Mouse (Mus musculus) spleen, adult 2 months (tissue): ENCODE measurements around the gene Ssc5d. TPM values are rescaled to one million over a fixed set of nuclear protein-coding genes. Genes with fewer than 3 reads are reported as not detected.
A peak's percentile ranks its signal among the peaks of the same experiment; 100 is the strongest.

Experiments
- DNase-seq, 2 experiments: peaks; one replicate each; pipeline versions ENCODE4 v3.0.0 to v3.0.0-alpha.2; 2012 to 2021; ENCODE audit warnings: low spot score in 2 of 2, low read depth in 1 of 2
- H3K27ac ChIP-seq: fragments of 200-500 bp; 2 replicates; pipeline ENCODE4 v1.5.1; 2012; ENCODE audit warnings: low read length, inconsistent platforms; ENCODE audit not compliant: insufficient read depth
- H3K27me3 ChIP-seq: fragments of 200-500 bp; 2 replicates; pipeline ENCODE4 v1.6.1; 2012; ENCODE audit warnings: mild to moderate bottlenecking, moderate library complexity, low read length, inconsistent platforms; ENCODE audit not compliant: control insufficient read depth, insufficient read depth
- H3K36me3 ChIP-seq: fragments of 200-500 bp; 2 replicates; pipeline ENCODE4 v1.6.1; 2012; ENCODE audit warnings: mild to moderate bottlenecking, low read length, inconsistent platforms; ENCODE audit not compliant: control insufficient read depth, insufficient read depth
- H3K4me1 ChIP-seq: fragments of 200-500 bp; 2 replicates; pipeline ENCODE4 v1.6.1; 2011; ENCODE audit warnings: inconsistent platforms; ENCODE audit not compliant: control insufficient read depth, insufficient read depth, insufficient read length
- H3K4me3 ChIP-seq: fragments of 200-500 bp; 2 replicates; pipeline ENCODE4 v1.5.1; 2011; ENCODE audit warnings: mild to moderate bottlenecking, inconsistent platforms; ENCODE audit not compliant: insufficient read depth, insufficient read length; ENCODE audit errors: extremely low read depth
- CTCF ChIP-seq: fragments of 200-500 bp; IDR thresholded peaks from 2 replicates; pipeline ENCODE4 v1.5.1; 2011; ENCODE audit warnings: mild to moderate bottlenecking, inconsistent platforms; ENCODE audit not compliant: insufficient read depth, insufficient read length, insufficient replicate concordance; ENCODE audit errors: extremely low read depth
- POLR2A ChIP-seq: fragments of 200-500 bp; IDR thresholded peaks from 2 replicates; pipeline ENCODE4 v1.6.1; 2011; ENCODE audit warnings: low read depth, low read length, inconsistent platforms
- WGBS: fragments of 180-500 bp; shearing (Covaris S2); methylation state at CpG from one replicate; pipeline ENCODE4 v1.1.7; 2018; 5-methylcytosine and 5-hydroxymethylcytosine counted together
- polyA plus RNA-seq: library from polyadenylated mRNA; depleted of rRNA; stranded (reverse); fragments of >200 nt; gene quantifications from 2 replicates; pipeline ENCODE4 v1.2.3, GENCODE M21; 2012

The Ssc5d gene
- polyA plus RNA-seq, 1 experiment = 1.8 TPM

GRCm38 (mm10) chr7:4919971-4920370, 5.6 kb upstream of the Ssc5d start:
- no peak for DNase-seq
- no peak overlapping the region for H3K4me3 ChIP-seq
- H3K4me1 ChIP-seq = peaks cover 18% of the 10 kb centered on the region
- TF ChIP-seq CTCF (no peak), POLR2A (no peak)
- H3K27ac ChIP-seq = no peak overlapping the region
- 98% methylated on average over 21 of the region's 21 CpGs for WGBS
- peaks cover 27% of the 10 kb centered on the region for H3K36me3 ChIP-seq
- H3K27me3 ChIP-seq = peaks cover 11% of the 10 kb centered on the region

GRCm38 (mm10) chr7:4920496-4920895, 5.1 kb upstream of the Ssc5d start:
- no peak for DNase-seq
- no peak for TF ChIP-seq CTCF
- TF ChIP-seq POLR2A = no peak
- peaks cover 11% of the 10 kb centered on the region for H3K27me3 ChIP-seq
- peaks cover 27% of the 10 kb centered on the region for H3K36me3 ChIP-seq
- no peak overlapping the region for H3K27ac ChIP-seq
- H3K4me3 ChIP-seq = no peak overlapping the region
- 95% methylated on average over 19 of the region's 19 CpGs for WGBS
- H3K4me1 ChIP-seq = peaks cover 18% of the 10 kb centered on the region

- no peak for TF ChIP-seq CTCF
- TF ChIP-seq POLR2A = no peak
- 67% methylated on average over 23 of the region's 23 CpGs for WGBS
- H3K27me3 ChIP-seq = peaks cover 11% of the 10 kb centered on the region
- H3K27ac ChIP-seq = no peak overlapping the region
- peaks cover 27% of the 10 kb centered on the region for H3K36me3 ChIP-seq
- H3K4me3 ChIP-seq = no peak overlapping the region
- peaks cover 18% of the 10 kb centered on the region for H3K4me1 ChIP-seq
- DNase-seq = no peak
These were observed 4.4 kb upstream of the Ssc5d start for GRCm38 (mm10) chr7:4920976-4921823.

- WGBS = 36% methylated on average over 8 of the region's 8 CpGs
- Histone ChIP-seq H3K27me3 (peaks cover 11% of the 10 kb centered on the region), H3K4me1 (peaks cover 16% of the 10 kb centered on the region), H3K27ac (no peak within 1 kb of the TSS), H3K4me3 (peak within 1 kb of the TSS; percentile 31; the same call in 1 of the 2 replicates), H3K36me3 (peaks cover 27% of the 10 kb centered on the region)
- no peak for DNase-seq
- TF ChIP-seq POLR2A (no peak), CTCF (no peak)
These were observed 3.6 kb upstream of the Ssc5d start, which contains the start of gene Nat14 for GRCm38 (mm10) chr7:4921824-4922482. TSS of gene Nat14 (plus strand) at chr7:4922028.

- DNase-seq = peak in 1 of 2 experiments; percentile 33
These were observed 3.1 kb upstream of the Ssc5d start for GRCm38 (mm10) chr7:4922508-4922907.

GRCm38 (mm10) chr7:4922931-4923565, 2.5 kb upstream of the Ssc5d start:
- Histone ChIP-seq H3K4me3 (peak overlapping the region; percentile 31; the same call in 1 of the 2 replicates), H3K4me1 (peaks cover 16% of the 10 kb centered on the region), H3K27me3 (peaks cover 11% of the 10 kb centered on the region), H3K27ac (no peak overlapping the region), H3K36me3 (peaks cover 24% of the 10 kb centered on the region)
- DNase-seq = no peak
- TF ChIP-seq POLR2A (no peak), CTCF (no peak)
- WGBS = 5% methylated on average over 14 of the region's 14 CpGs

More at GRCm38 (mm10) chr7:4922508-4922907, 3.1 kb upstream of the Ssc5d start:
- Histone ChIP-seq H3K27ac (no peak overlapping the region), H3K27me3 (peaks cover 11% of the 10 kb centered on the region), H3K4me3 (peak overlapping the region; percentile 31; the same call in 1 of the 2 replicates), H3K36me3 (peaks cover 27% of the 10 kb centered on the region), H3K4me1 (peaks cover 16% of the 10 kb centered on the region)
- 2% methylated on average over 14 of the region's 14 CpGs for WGBS
- no peak for TF ChIP-seq CTCF
- TF ChIP-seq POLR2A = no peak
